Mouse (Mus musculus) lung, postnatal 0 days (tissue): ENCODE measurements around the gene Jmjd8. TPM values are rescaled to one million over a fixed set of nuclear protein-coding genes. Genes with fewer than 3 reads are reported as not detected.

Experiments used
- ATAC-seq: fragments of 200-750 bp; cut with Nextera tagmentation; 2 replicates; pipeline ENCODE4 v1.8.0; 2017; ENCODE audit warnings: moderate library complexity
- DNase-seq: peaks from one replicate; pipeline ENCODE4 v3.0.0-alpha.2; 2016; ENCODE audit warnings: low spot score
- H3K27ac ChIP-seq: fragments of 300-500 bp; sonication (generic); 2 replicates; pipeline ENCODE4 v1.5.1; 2014; ENCODE audit warnings: antibody characterized with exemption, mild to moderate bottlenecking, low read length, mixed read lengths
- H3K27me3 ChIP-seq: fragments of 300-500 bp; sonication (generic); replicated peaks from 2 replicates; pipeline ENCODE4 v1.6.1; 2014; ENCODE audit warnings: low read length, mixed read lengths; ENCODE audit not compliant: insufficient read depth
- H3K36me3 ChIP-seq: fragments of 300-500 bp; sonication (generic); 2 replicates; pipeline ENCODE4 v1.6.1; 2014; ENCODE audit warnings: low read length, mixed read lengths; ENCODE audit not compliant: insufficient read depth
- H3K4me1 ChIP-seq: fragments of 300-500 bp; sonication (generic); 2 replicates; pipeline ENCODE4 v1.6.1; 2014; ENCODE audit warnings: antibody characterized with exemption, low read depth, low read length, mixed read lengths; ENCODE audit not compliant: insufficient read depth
- H3K4me2 ChIP-seq: fragments of 300-500 bp; sonication (generic); replicated peaks from 2 replicates; pipeline ENCODE4 v1.6.1; 2014; ENCODE audit warnings: low read depth, mild to moderate bottlenecking, low read length, moderate library complexity, mixed read lengths
- H3K4me3 ChIP-seq: fragments of 300-500 bp; sonication (generic); 2 replicates; pipeline ENCODE4 v1.5.1; 2014; ENCODE audit warnings: low read depth, low read length
- H3K9ac ChIP-seq: fragments of 300-500 bp; sonication (generic); replicated peaks from 2 replicates; pipeline ENCODE4 v1.6.1; 2014; ENCODE audit warnings: low read depth, mild to moderate bottlenecking
- H3K9me3 ChIP-seq: fragments of 300-500 bp; sonication (generic); 2 replicates; pipeline ENCODE4 v1.6.1; 2016; ENCODE audit warnings: low read length, mixed read lengths
- CTCF ChIP-seq: IDR thresholded peaks from 2 replicates; pipeline ENCODE4 v1.5.1; 2016; ENCODE audit warnings: antibody characterized with exemption, mild to moderate bottlenecking
- EP300 ChIP-seq: IDR thresholded peaks from 2 replicates; pipeline ENCODE4 v1.6.1; 2016; ENCODE audit warnings: antibody characterized with exemption, mild to moderate bottlenecking, control low read depth
- WGBS: fragments of 180-500 bp; shearing (Covaris S2); extraction: QIAGEN DNeasy Blood & Tissue Kit; methylation state at CpG from one replicate; pipeline ENCODE4 v1.1.7; 2014; 5-methylcytosine and 5-hydroxymethylcytosine counted together
- polyA plus RNA-seq: library from polyadenylated mRNA; unstranded; fragments of >200 nt; fragmentation: Nextera tagmentation; extraction: Ambion mirVana; gene quantifications from 2 replicates; pipeline ENCODE4 v1.2.1, GENCODE M21; 2015

Jmjd8 gene
- polyA plus RNA-seq, 1 experiment from 2014 or later, result 28.0 TPM

- 6% methylated on average over 46 of the region's 46 CpGs for WGBS
- H3K9ac ChIP-seq, result no peak overlapping the region
- H3K4me1 ChIP-seq, result peaks cover 5% of the 10 kb centered on the region; the same call in 1 of the 2 replicates
- H3K9me3 ChIP-seq, result no peaks in the 10 kb centered on the region
- peaks cover 12% of the 10 kb centered on the region; the same call in 1 of the 2 replicates for H3K27me3 ChIP-seq
- DNase-seq, result peak; percentile 37
- H3K4me2 ChIP-seq, result no peak overlapping the region
- no peak for TF ChIP-seq EP300
- no peak for TF ChIP-seq CTCF
- peak; percentile 33; the same call in 1 of the 2 replicates for ATAC-seq
- H3K4me3 ChIP-seq, result no peak overlapping the region
- no peak overlapping the region for H3K27ac ChIP-seq
- no peaks in the 10 kb centered on the region for H3K36me3 ChIP-seq
These were observed 9.6 kb upstream of the Jmjd8 start for GRCm38 (mm10) chr17:25818851-25819780.

DNA sequence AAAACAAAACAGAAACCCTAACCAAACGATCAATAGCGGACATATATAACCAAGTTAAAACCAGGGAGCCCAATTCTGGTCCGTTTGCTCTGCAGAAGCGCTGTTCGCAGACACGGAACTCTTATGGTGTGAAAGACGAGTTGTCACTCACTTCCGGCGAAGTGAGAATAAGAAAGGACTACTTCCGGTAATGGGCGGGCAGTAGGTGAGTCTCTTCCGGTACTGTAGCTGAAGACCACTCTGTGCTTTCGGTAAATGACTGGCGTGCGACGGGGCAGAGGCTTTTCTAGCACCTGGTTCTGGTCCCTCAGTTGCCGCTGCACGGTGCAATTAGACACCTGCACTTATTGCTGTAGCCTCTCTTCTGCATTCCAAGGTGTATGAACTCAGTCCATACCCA lies 5.2 kb upstream of the Jmjd8 start, which contains the start of gene Wdr24:
Wdr24 (plus strand) TSS at position 176 of the 400 bp plus-strand sequence.
- peak within 1 kb of the TSS; percentile 81 for H3K4me2 ChIP-seq
- 0 out of 2 replicates have a peak within 1 kb of the TSS, but pooled peaks have one; percentile 20 for H3K27ac ChIP-seq
- H3K27me3 ChIP-seq, result peaks cover 7% of the 10 kb centered on the region; the same call in 1 of the 2 replicates
- peak; percentile 92 for DNase-seq
- TF ChIP-seq EP300 (no peak), CTCF (no peak)
- peak within 1 kb of the TSS; percentile 49 for H3K4me3 ChIP-seq
- ATAC-seq, result peak; percentile 82
- under 1% methylated on average over 18 of the region's 18 CpGs for WGBS
- H3K36me3 ChIP-seq, result 0 out of 2 replicates have a peak, but pooled peaks cover 6% of the 10 kb centered on the region
- no peaks in the 10 kb centered on the region for H3K9me3 ChIP-seq
- H3K4me1 ChIP-seq, result peaks cover 15% of the 10 kb centered on the region; the same call in 1 of the 2 replicates
- H3K9ac ChIP-seq, result peak within 1 kb of the TSS; percentile 56

DNA sequence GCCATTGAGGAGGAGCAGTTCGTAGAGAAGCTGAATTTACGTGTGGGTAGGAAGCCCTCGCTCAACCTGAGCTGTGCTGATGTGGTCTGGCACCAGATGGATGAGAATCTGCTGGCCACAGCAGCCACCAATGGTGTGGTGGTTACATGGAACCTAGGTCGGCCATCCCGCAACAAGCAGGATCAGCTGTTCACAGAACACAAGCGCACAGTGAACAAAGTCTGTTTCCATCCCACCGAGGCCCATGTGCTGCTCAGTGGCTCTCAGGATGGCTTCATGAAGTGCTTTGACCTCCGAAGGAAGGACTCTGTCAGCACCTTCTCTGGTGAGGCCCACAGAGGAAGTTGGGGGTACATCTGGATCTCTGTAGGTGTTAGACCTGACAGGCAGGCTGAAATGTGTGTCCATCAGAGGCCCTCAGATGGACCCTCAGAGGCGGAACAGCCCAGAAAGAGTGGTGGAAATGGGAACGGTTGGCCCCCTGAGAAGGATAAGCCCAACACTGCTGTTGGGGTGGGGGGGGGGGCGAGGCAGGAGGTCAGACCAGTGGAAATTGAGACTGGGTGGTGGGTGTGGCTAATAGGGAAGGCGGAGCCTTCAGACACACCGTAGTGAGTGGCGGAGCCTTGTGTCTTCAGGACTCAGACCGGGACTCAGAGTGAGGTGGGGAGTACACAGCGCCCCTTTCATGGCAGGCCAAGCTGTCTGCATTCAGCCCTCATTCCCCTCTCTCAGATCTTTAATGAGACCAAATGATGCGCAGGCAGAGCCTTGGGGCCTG lies 4.1 kb upstream of the Jmjd8 start:
- Histone ChIP-seq H3K4me3 (no peak overlapping the region; the same call in 1 of the 2 replicates), H3K36me3 (0 out of 2 replicates have a peak, but pooled peaks cover 6% of the 10 kb centered on the region), H3K27me3 (peaks cover 5% of the 10 kb centered on the region; the same call in 1 of the 2 replicates), H3K4me1 (peaks cover 19% of the 10 kb centered on the region; the same call in 1 of the 2 replicates), H3K9ac (0 out of 2 replicates have a peak overlapping the region, but pooled peaks have one; percentile 56), H3K27ac (no peak overlapping the region), H3K4me2 (peak overlapping the region; percentile 81), H3K9me3 (no peaks in the 10 kb centered on the region)
- WGBS, result 65% methylated on average over 17 of the region's 17 CpGs
- DNase-seq (no peak), ATAC-seq (no peak)
- TF ChIP-seq EP300 (no peak), CTCF (no peak)

DNA sequence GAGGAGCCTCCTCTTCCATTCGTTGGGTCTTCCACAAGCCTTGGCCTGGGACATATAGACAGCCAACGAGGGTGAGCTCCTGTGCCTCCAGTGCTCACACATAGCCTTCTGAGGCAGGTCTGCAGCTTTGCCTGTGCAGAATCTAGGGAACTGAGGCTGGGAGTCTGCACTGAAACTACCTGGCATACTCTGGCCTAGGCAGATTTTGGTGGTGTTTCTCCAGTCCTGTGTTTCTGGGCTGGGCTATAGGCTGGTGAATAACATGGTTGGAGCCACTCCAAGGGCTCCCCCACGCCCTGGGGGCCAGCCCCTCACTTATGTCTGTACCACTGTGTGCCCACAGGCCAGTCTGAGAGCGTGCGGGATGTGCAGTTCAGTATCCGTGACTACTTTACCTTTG lies 3.4 kb upstream of the Jmjd8 start:
- no peak overlapping the region for H3K4me3 ChIP-seq
- H3K4me2 ChIP-seq, result no peak overlapping the region
- TF ChIP-seq CTCF, result no peak
- TF ChIP-seq EP300, result no peak
- 86% methylated on average over 6 of the region's 6 CpGs for WGBS
- no peaks in the 10 kb centered on the region for H3K9me3 ChIP-seq
- DNase-seq (no peak), ATAC-seq (no peak)
- H3K4me1 ChIP-seq, result peaks cover 21% of the 10 kb centered on the region; the same call in 1 of the 2 replicates
- H3K36me3 ChIP-seq, result 0 out of 2 replicates have a peak, but pooled peaks cover 6% of the 10 kb centered on the region
- no peak overlapping the region for H3K9ac ChIP-seq
- H3K27me3 ChIP-seq, result no peaks in the 10 kb centered on the region
- H3K27ac ChIP-seq, result no peak overlapping the region

DNA sequence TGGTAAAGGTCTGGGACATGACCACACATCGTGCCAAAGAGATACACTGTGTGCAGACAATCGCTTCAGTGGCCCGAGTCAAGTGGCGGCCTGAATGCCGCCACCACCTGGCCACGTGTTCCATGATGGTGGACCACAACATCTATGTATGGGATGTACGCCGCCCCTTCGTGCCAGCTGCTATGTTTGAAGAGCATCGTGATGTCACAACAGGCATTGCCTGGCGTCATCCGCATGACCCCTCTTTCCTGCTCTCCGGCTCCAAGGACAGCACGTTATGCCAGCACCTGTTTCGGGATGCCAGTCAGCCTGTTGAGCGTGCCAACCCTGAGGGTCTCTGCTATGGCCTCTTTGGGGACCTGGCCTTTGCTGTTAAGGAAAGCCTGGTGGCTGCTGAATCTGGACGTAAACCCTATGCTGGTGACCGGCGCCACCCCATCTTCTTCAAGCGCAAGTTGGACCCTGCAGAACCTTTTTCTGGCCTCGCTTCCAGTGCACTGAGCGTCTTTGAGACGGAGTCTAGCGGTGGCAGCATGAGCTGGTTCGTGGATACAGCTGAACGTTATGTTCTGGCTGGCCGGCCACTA lies 2.6 kb upstream of the Jmjd8 start:
- peaks cover 22% of the 10 kb centered on the region; the same call in 1 of the 2 replicates for H3K4me1 ChIP-seq
- 95% methylated on average over 26 of the region's 27 CpGs for WGBS
- H3K9me3 ChIP-seq, result no peaks in the 10 kb centered on the region

More for the DNA sequence above, 2.6 kb upstream of the Jmjd8 start:
- Histone ChIP-seq H3K27me3 (no peaks in the 10 kb centered on the region), H3K4me3 (no peak overlapping the region), H3K9ac (no peak overlapping the region), H3K27ac (no peak overlapping the region), H3K36me3 (0 out of 2 replicates have a peak, but pooled peaks cover 11% of the 10 kb centered on the region), H3K4me2 (no peak overlapping the region)
- DNase-seq (no peak), ATAC-seq (no peak)
- TF ChIP-seq EP300, result no peak
- no peak for TF ChIP-seq CTCF
